Mouse (Mus musculus) limb, embryonic 12.5 days (tissue): ENCODE results near the gene Stard10. TPM values are rescaled to one million over a fixed set of nuclear protein-coding genes. Genes with fewer than 3 reads are reported as not detected.

ENCODE experiments used
- ATAC-seq: fragments of 200-750 bp; cut with Nextera tagmentation; 2 replicates; pipeline ENCODE4 v1.8.0; 2017; ENCODE audit warnings: low read depth, moderate TSS enrichment; ENCODE audit not compliant: insufficient number of reproducible peaks, insufficient read depth, low FRiP score, low TSS enrichment
- H3K27ac ChIP-seq: fragments of 300-500 bp; sonication (generic); 2 replicates; pipeline ENCODE4 v1.5.1; 2016; ENCODE audit warnings: mild to moderate bottlenecking, moderate library complexity
- H3K27me3 ChIP-seq: fragments of 300-500 bp; sonication (generic); 2 replicates; pipeline ENCODE4 v1.6.1; 2016; ENCODE audit warnings: mild to moderate bottlenecking, moderate library complexity
- H3K36me3 ChIP-seq: fragments of 300-500 bp; sonication (generic); 2 replicates; pipeline ENCODE4 v1.6.1; 2016; ENCODE audit warnings: mild to moderate bottlenecking, moderate library complexity
- H3K4me1 ChIP-seq: fragments of 300-500 bp; sonication (generic); replicated peaks from 2 replicates; pipeline ENCODE4 v1.6.1; 2016
- H3K4me2 ChIP-seq: fragments of 300-500 bp; sonication (generic); 2 replicates; pipeline ENCODE4 v1.6.1; 2016; ENCODE audit warnings: mild to moderate bottlenecking, moderate library complexity
- H3K4me3 ChIP-seq: fragments of 300-500 bp; sonication (generic); replicated peaks from 2 replicates; pipeline ENCODE4 v1.5.1; 2016; ENCODE audit warnings: mild to moderate bottlenecking
- H3K9ac ChIP-seq: fragments of 300-500 bp; sonication (generic); replicated peaks from 2 replicates; pipeline ENCODE4 v1.6.1; 2016; ENCODE audit warnings: mild to moderate bottlenecking, moderate library complexity
- H3K9me3 ChIP-seq: fragments of 300-500 bp; sonication (generic); 2 replicates; pipeline ENCODE4 v1.6.1; 2016; ENCODE audit warnings: mild to moderate bottlenecking, moderate library complexity
- WGBS: fragments of 180-500 bp; shearing (Covaris S2); methylation state at CpG from one replicate; pipeline ENCODE4 v1.1.7; 2016; 5-methylcytosine and 5-hydroxymethylcytosine counted together
- polyA plus RNA-seq: library from polyadenylated mRNA; unstranded; fragments of >200 nt; fragmentation: Nextera tagmentation; extraction: Ambion mirVana; gene quantifications from 2 replicates; pipeline ENCODE4 v1.2.1, GENCODE M21; 2016

Stard10 gene
- polyA plus RNA-seq, 1 experiment from 2014 or later: 17.8 TPM

DNA sequence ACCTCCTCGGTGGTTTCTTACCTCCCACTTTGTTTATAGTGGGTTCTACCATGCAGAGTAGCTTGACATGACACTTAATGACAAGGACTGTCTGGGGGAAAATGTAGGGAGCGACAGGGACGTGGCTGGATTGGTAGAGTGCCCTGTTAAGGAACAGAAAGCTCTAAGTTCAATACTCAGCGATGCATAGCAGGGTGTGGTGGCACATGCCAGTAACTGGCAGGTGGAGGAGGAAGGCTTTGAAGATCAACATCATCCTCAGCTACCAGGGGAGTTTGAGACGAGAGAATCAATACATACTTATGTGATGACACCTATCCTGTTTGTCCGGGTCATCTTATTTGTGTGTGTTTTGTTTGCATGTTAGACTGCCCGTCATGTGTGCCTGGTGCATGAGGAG is 52.8 kb downstream of the Stard10 start:
- no peaks in the 10 kb centered on the region for H3K9me3 ChIP-seq

GRCm38 (mm10) chr7:101373082-101373481 is 56.2 kb downstream of the Stard10 start:
- Histone ChIP-seq H3K27ac (no peak overlapping the region), H3K27me3 (no peaks in the 10 kb centered on the region), H3K9ac (no peak overlapping the region), H3K36me3 (no peaks in the 10 kb centered on the region), H3K4me2 (no peak overlapping the region), H3K9me3 (no peaks in the 10 kb centered on the region), H3K4me3 (no peak overlapping the region), H3K4me1 (peaks cover 19% of the 10 kb centered on the region)
- ATAC-seq: no peak
- WGBS: 78% methylated on average over 26 of the region's 26 CpGs

More for the DNA sequence above, 52.8 kb downstream of the Stard10 start:
- Histone ChIP-seq H3K9ac (no peak overlapping the region), H3K36me3 (no peaks in the 10 kb centered on the region), H3K27me3 (no peaks in the 10 kb centered on the region), H3K27ac (no peak overlapping the region), H3K4me1 (0 out of 2 replicates have a peak, but pooled peaks cover 4% of the 10 kb centered on the region), H3K4me3 (no peak overlapping the region), H3K4me2 (no peak overlapping the region)
- WGBS: 79% methylated on average over 7 of the region's 7 CpGs
- ATAC-seq: no peak

DNA sequence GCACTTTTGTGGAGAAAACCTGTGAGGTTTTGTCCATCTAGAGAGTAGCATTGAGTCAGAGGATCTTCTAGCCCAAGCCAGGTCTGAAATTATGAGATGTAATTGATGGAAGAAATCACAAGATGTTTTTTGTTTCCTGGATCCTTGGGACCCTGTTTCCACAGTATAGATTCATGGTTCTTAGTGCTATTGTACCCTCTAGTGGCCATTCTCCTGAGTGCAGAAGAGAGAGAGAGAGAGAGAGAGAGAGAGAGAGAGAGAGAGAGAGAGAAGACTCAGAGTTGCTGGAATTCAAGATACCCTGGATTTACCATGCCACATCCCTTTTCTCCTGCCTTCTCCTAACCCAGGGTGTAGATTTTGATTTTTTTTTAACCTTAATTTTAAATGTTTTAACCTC is 57.3 kb downstream of the Stard10 start:
- H3K9ac ChIP-seq: no peak overlapping the region
- H3K9me3 ChIP-seq: no peaks in the 10 kb centered on the region
- no peaks in the 10 kb centered on the region for H3K27me3 ChIP-seq
- no peak overlapping the region for H3K4me2 ChIP-seq
- H3K27ac ChIP-seq: no peak overlapping the region
- no peak for ATAC-seq
- H3K4me3 ChIP-seq: no peak overlapping the region
- no peaks in the 10 kb centered on the region for H3K36me3 ChIP-seq
- peaks cover 24% of the 10 kb centered on the region for H3K4me1 ChIP-seq

- WGBS: 48% methylated on average over 10 of the region's 10 CpGs
- H3K9ac ChIP-seq: no peak overlapping the region
- H3K27me3 ChIP-seq: no peaks in the 10 kb centered on the region
- no peak overlapping the region for H3K4me3 ChIP-seq
- peaks cover 31% of the 10 kb centered on the region for H3K4me1 ChIP-seq
- peak overlapping the region; percentile 41; the same call in 1 of the 2 replicates for H3K27ac ChIP-seq
- no peak overlapping the region for H3K4me2 ChIP-seq
- H3K9me3 ChIP-seq: no peaks in the 10 kb centered on the region
- no peaks in the 10 kb centered on the region for H3K36me3 ChIP-seq
- ATAC-seq: no peak
Observed at GRCm38 (mm10) chr7:101376701-101377340, 59.9 kb downstream of the Stard10 start.

- H3K27ac ChIP-seq: peak overlapping the region; percentile 72; the same call in 1 of the 2 replicates
- peak overlapping the region; percentile 3; the same call in 1 of the 2 replicates for H3K4me3 ChIP-seq
Observed at GRCm38 (mm10) chr7:101377741-101378262, 60.9 kb downstream of the Stard10 start.

DNA sequence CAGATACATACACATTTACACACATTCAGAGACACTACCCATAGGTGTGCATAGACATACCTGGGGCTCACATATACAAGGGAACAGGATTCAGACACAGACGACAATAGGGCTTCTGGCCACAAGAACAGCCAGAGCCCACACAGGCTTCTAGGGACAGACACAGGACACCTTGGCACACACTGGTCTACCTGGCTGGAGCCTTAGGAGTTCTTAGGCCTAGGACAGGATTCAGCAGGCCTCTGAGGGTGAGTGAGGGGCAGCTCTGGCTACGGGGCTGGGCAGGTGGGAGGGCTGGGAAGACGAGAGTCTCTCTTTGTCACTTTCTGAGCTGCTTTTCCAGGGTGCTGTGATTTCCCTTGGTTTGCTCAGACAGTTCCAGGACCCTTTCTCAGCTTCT is 61.4 kb downstream of the Stard10 start:
- H3K9me3 ChIP-seq: no peaks in the 10 kb centered on the region
- H3K36me3 ChIP-seq: no peaks in the 10 kb centered on the region
- H3K27me3 ChIP-seq: no peaks in the 10 kb centered on the region
- H3K4me3 ChIP-seq: 0 out of 2 replicates have a peak overlapping the region, but pooled peaks have one; percentile 3
- H3K4me1 ChIP-seq: peaks cover 31% of the 10 kb centered on the region
- no peak for ATAC-seq
- 61% methylated on average over 3 of the region's 3 CpGs for WGBS
- peak overlapping the region; percentile 43 for H3K4me2 ChIP-seq
- peak overlapping the region; percentile 72; the same call in 1 of the 2 replicates for H3K27ac ChIP-seq
- H3K9ac ChIP-seq: peak overlapping the region; percentile 3; the same call in 1 of the 2 replicates

More at GRCm38 (mm10) chr7:101377741-101378262, 60.9 kb downstream of the Stard10 start:
- Histone ChIP-seq H3K27me3 (no peaks in the 10 kb centered on the region), H3K9ac (no peak overlapping the region), H3K36me3 (no peaks in the 10 kb centered on the region), H3K4me1 (peaks cover 31% of the 10 kb centered on the region), H3K4me2 (peak overlapping the region; percentile 43), H3K9me3 (no peaks in the 10 kb centered on the region)
- peak; percentile 41 for ATAC-seq
- WGBS: 23% methylated on average over 7 of the region's 7 CpGs

DNA sequence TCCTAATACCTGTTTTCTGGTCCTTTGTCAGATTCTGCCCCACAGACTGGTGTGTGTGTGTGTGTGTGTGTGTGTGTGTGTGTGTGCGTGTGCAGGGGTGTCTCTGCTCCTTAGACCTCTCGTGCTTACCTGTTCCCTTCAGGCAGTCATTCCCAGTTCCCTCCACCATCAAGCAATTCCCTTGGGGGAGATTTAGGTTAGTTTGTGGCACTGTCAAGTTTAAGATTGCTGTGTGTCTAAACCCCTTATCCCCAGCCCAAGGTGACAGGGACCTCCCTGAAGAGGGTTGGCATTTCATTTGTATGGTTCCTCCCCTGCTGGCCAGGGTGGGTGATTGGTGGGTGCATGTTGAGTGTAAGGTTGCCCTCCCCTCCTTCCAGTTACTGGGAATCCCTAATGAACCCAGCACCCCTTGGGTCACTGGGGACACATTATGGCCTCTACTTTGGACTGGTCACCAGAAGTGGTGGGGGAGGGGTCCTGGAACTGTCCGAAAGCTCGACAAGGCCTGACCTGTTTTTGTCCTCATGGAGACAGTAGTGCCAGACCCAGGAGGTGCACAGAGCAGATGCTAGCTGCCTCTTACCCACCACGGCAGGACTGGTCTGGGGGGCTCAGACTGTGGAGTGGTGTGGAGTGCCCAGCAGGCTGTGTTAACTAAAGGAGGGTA is 62.0 kb downstream of the Stard10 start:
- 61% methylated on average over 5 of the region's 5 CpGs for whole genome bisulfite sequencing
- ATAC-seq: no peak
- H3K27ac ChIP-seq: peak overlapping the region; percentile 72
- H3K9me3 ChIP-seq: no peaks in the 10 kb centered on the region
- H3K4me2 ChIP-seq: peak overlapping the region; percentile 43
- H3K4me3 ChIP-seq: no peak overlapping the region
- H3K4me1 ChIP-seq: peaks cover 31% of the 10 kb centered on the region
- H3K36me3 ChIP-seq: no peaks in the 10 kb centered on the region
- no peak overlapping the region for H3K9ac ChIP-seq
- no peaks in the 10 kb centered on the region for H3K27me3 ChIP-seq

DNA sequence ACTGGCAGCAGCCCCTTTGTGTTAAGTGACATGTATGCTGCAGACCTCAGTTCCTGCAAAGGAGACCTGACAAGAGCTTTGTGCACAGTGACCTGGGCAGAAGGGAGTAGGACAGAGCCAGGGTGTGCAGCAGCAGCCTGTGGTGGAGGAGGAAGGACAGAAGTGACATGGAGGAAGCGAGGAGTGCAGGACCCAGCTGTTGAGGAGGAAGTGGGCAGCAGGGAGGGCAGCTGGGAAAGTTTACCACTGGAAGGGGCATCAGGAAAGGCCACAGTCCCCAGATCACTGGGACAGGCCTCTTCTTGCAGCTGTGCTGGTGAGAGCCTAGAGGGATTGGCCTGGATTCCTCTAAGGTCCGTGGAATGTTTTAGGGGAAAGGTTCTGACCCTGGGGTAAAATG is 62.8 kb downstream of the Stard10 start:
- H3K9me3 ChIP-seq: no peaks in the 10 kb centered on the region
- H3K4me1 ChIP-seq: peaks cover 33% of the 10 kb centered on the region
- no peak for ATAC-seq
- no peak overlapping the region for H3K4me3 ChIP-seq
- H3K4me2 ChIP-seq: no peak overlapping the region
- 71% methylated on average over 2 of the region's 2 CpGs for WGBS
- peak overlapping the region; percentile 18 for H3K27ac ChIP-seq
- H3K36me3 ChIP-seq: no peaks in the 10 kb centered on the region
- no peaks in the 10 kb centered on the region for H3K27me3 ChIP-seq
- H3K9ac ChIP-seq: no peak overlapping the region

GRCm38 (mm10) chr7:101381512-101381911 is 64.6 kb downstream of the Stard10 start:
- no peak overlapping the region for H3K27ac ChIP-seq
- no peak overlapping the region for H3K9ac ChIP-seq
- H3K4me3 ChIP-seq: no peak overlapping the region
- no peak for ATAC-seq
- H3K9me3 ChIP-seq: no peaks in the 10 kb centered on the region
- peaks cover 50% of the 10 kb centered on the region for H3K4me1 ChIP-seq
- H3K36me3 ChIP-seq: no peaks in the 10 kb centered on the region
- H3K27me3 ChIP-seq: no peaks in the 10 kb centered on the region
- no peak overlapping the region for H3K4me2 ChIP-seq
- 74% methylated on average over 6 of the region's 6 CpGs for WGBS

DNA sequence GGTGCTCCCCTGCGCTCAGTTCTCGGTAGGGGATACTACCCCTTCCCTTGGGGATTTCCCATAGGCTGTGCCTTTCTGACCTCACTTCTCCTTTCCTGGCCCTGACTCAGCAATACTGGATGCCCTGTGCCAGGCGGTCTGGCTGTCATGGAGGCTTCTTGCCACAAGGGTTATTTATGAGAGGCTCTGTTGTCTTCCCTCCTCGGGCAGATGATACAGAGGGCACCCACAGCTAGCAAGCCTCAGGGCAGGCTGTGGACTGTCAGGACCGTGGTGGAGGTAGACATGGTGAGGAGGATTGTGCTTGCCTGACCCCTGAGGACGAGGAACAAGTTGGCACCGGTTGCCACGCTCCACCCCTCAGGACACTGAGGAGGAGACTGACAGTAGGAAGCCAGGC is 65.5 kb downstream of the Stard10 start:
- Histone ChIP-seq H3K4me1 (peaks cover 42% of the 10 kb centered on the region), H3K4me3 (no peak overlapping the region), H3K27ac (no peak overlapping the region), H3K4me2 (no peak overlapping the region), H3K36me3 (no peaks in the 10 kb centered on the region), H3K27me3 (no peaks in the 10 kb centered on the region), H3K9ac (no peak overlapping the region), H3K9me3 (no peaks in the 10 kb centered on the region)
- WGBS: 63% methylated on average over 8 of the region's 8 CpGs
- no peak for ATAC-seq

- Histone ChIP-seq H3K36me3 (peaks cover 2% of the 10 kb centered on the region; the same call in 1 of the 2 replicates), H3K4me1 (peaks cover 29% of the 10 kb centered on the region), H3K4me2 (no peak overlapping the region), H3K9me3 (no peaks in the 10 kb centered on the region), H3K27me3 (no peaks in the 10 kb centered on the region), H3K27ac (no peak overlapping the region), H3K4me3 (no peak overlapping the region), H3K9ac (no peak overlapping the region)
- ATAC-seq: no peak
- 82% methylated on average over 3 of the region's 3 CpGs for WGBS
Observed at GRCm38 (mm10) chr7:101383756-101384155, 66.9 kb downstream of the Stard10 start.
